In the genomic region with DNA sequence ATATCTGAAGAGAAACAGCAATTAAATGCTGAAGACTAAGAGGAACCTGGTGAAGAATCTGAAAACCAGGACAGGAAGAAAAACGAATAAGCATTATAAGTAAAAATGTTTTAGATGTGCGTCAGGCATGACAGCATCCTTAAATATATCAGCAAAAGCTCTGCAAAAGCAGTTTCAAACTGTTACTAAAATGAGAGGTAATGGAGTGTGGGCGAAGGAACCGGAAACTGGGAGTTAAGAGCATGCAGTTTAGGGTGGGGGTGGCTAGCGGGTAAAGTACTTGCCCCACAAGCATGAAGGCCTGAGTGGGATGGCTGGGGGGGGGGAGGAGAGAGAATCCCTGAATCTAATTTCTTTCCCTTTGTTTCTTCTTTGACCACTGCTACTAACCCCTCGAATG, we compare ENCODE assay signal across 15 mouse cellular contexts.
"Had no signal": no experiment of that assay in that cellular context is flagged by ENCODE, and none has a peak within 500 bp of the region (broad histone marks: within the 10 kb centered on the region; RNA-seq: fewer than 3 reads in every experiment).

No protein-coding gene starts in this region.

- DNase-seq: kidney, adult 18-20 months; kidney, adult 9 months; kidney, postnatal 14 days; kidney, postnatal 4 days; liver; lung, adult 18-20 months; lung, postnatal 10 days; lung, postnatal 36 days; retina, postnatal 1 day; thymus, postnatal 36 days had no signal

- ATAC-seq: inflammation-experienced regulatory T-cells, adult 6 months; intestine, embryonic 16.5 days; liver, embryonic 12.5 days; midbrain, embryonic 13.5 days; midbrain, embryonic 16.5 days had no signal
